Comparison of ENCODE assay signal across 8 mouse cellular contexts in the genomic region with DNA sequence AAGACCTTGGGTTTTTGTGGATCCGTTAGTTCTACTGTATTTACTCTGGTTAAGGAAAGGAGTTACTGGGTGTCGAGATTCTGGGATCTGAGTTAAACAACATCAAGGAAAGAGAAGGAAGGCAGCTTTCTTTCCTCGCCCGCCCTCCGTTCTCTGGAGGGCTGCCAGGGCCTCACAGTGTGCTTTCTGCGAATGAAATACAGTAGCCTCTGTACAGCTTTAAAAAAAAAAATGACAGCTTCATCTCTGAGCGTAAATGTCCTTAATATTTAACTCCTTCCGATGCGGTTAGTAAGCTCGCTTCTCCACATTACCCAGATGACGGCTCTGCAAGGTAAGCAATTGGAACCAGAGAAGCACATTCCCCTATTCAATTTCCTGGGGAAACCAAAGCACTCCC. TPM values are rescaled to one million over a fixed set of nuclear protein-coding genes. Genes with fewer than 3 reads are reported as not detected.
DNase-seq lines count a peak whose midpoint lies in the region; ATAC-seq lines count a peak whose summit lies in the region.

No protein-coding gene starts in this region.

- peak overlapping the region; percentile 28 for H3K4me2 ChIP-seq in heart, embryonic 12.5 days
- peak overlapping the region; percentile 28 for H3K4me2 ChIP-seq in embryonic facial prominence, embryonic 15.5 days (replicated peaks)

- DNase-seq in heart, postnatal 25 days (ENCODE audit: low spot score) = no peak
- DNase-seq in adrenal gland, postnatal 14 days = peak; percentile 57
- DNase-seq in layer of hippocampus, postnatal 14 days (ENCODE audit: low spot score in 2 of 2) = peak; percentile 28 to 31
- peak; percentile 80 for DNase-seq in testis, postnatal 10 days (ENCODE audit: low spot score)
- no peak for DNase-seq in thymus, postnatal 0 days (ENCODE audit: low spot score)
- no peak for DNase-seq in gastrocnemius, postnatal 14 days

- H3K4me1 ChIP-seq in heart, embryonic 12.5 days (replicated peaks) = peaks cover 51% of the 10 kb centered on the region
- peaks cover 36% of the 10 kb centered on the region for H3K4me1 ChIP-seq in embryonic facial prominence, embryonic 15.5 days

- no peaks in the 10 kb centered on the region for H3K27me3 ChIP-seq in heart, embryonic 12.5 days (replicated peaks)
- H3K27me3 ChIP-seq in embryonic facial prominence, embryonic 15.5 days = no peaks in the 10 kb centered on the region

- H3K9me3 ChIP-seq in heart, embryonic 12.5 days (replicated peaks) = 0 out of 2 replicates have a peak, but pooled peaks cover under 1% of the 10 kb centered on the region
- H3K9me3 ChIP-seq in embryonic facial prominence, embryonic 15.5 days (replicated peaks) = no peaks in the 10 kb centered on the region

- H3K36me3 ChIP-seq in heart, embryonic 12.5 days = no peaks in the 10 kb centered on the region
- no peaks in the 10 kb centered on the region for H3K36me3 ChIP-seq in embryonic facial prominence, embryonic 15.5 days

- intact Hi-C loops in heart, postnatal 25 days (cut with DNase I) = no loop called here
- intact Hi-C loops in gastrocnemius, postnatal 14 days (cut with DNase I; ENCODE audit: low total_unique reads) = no loop called here

- ATAC-seq in heart, embryonic 12.5 days (ENCODE audit: insufficient number of reproducible peaks, low FRiP score) = no peak
- no peak for ATAC-seq in embryonic facial prominence, embryonic 15.5 days (ENCODE audit: insufficient number of reproducible peaks, low FRiP score, low TSS enrichment, low read depth)

- peak overlapping the region; percentile 3; the same call in 1 of the 2 replicates for H3K9ac ChIP-seq in heart, embryonic 12.5 days
- H3K9ac ChIP-seq in embryonic facial prominence, embryonic 15.5 days = no peak overlapping the region

- H3K4me3 ChIP-seq in heart, embryonic 12.5 days = no peak overlapping the region
- peak overlapping the region; percentile 12; the same call in 1 of the 2 replicates for H3K4me3 ChIP-seq in embryonic facial prominence, embryonic 15.5 days (replicated peaks)

- peak overlapping the region; percentile 39 for H3K27ac ChIP-seq in heart, embryonic 12.5 days (ENCODE audit: poor library complexity, severe bottlenecking)
- H3K27ac ChIP-seq in embryonic facial prominence, embryonic 15.5 days (replicated peaks) = peak overlapping the region; percentile 76

- 39% methylated on average over 11 of the region's 11 CpGs for WGBS in heart, embryonic 12.5 days
- 17% methylated on average over 11 of the region's 11 CpGs for WGBS in embryonic facial prominence, embryonic 15.5 days

RNA-seq across cellular contexts. Expression of gene Zbtb40, which starts 4.8 kb away (rescaled TPM):
- polyA plus RNA-seq in heart, embryonic 12.5 days (2016; fragmentation: Nextera tagmentation; extraction: Ambion mirVana) = 4.1 and 4.3 TPM in 2 replicates
- total RNA-seq in heart, postnatal 25 days (2021) = 1 to 10 TPM; 7.5 to 7.9 TPM
- 9.9 and 10.2 TPM in 2 replicates for total RNA-seq in adrenal gland, postnatal 14 days (2021)
- 4.5 and 4.6 TPM in 2 replicates for polyA plus RNA-seq in embryonic facial prominence, embryonic 15.5 days (2015; fragmentation: Nextera tagmentation; extraction: Ambion mirVana)
- total RNA-seq in layer of hippocampus, postnatal 14 days (2021) = 1 to 10 TPM; 9.1 to 9.5 TPM
- polyA plus RNA-seq in thymus, postnatal 0 days (2015; fragmentation: Nextera tagmentation; extraction: Ambion mirVana) = 2.8 and 3.0 TPM in 2 replicates
- 1 to 10 TPM; 4.2 to 4.4 TPM for total RNA-seq in gastrocnemius, postnatal 14 days (2021)

Comparison
In these comparisons a context has a peak if more than half of its experiments do, and no peak if none do; other contexts are left out.
1. DNase-seq: peak in adrenal gland, postnatal 14 days (single experiment), layer of hippocampus, postnatal 14 days (2 of 2) and testis, postnatal 10 days (single experiment); none in heart, postnatal 25 days (single experiment), thymus, postnatal 0 days (single experiment) and gastrocnemius, postnatal 14 days (single experiment).